Mouse (Mus musculus) small intestine, adult 2 months (tissue): ENCODE measurements around the gene Anapc7.

Experiments used
- CTCF ChIP-seq: fragments of 200-500 bp; IDR thresholded peaks from 2 replicates; pipeline ENCODE4 v1.5.1; 2012; ENCODE audit warnings: low read depth, mild to moderate bottlenecking, control low read depth, inconsistent platforms, low read length, moderate library complexity, mixed read lengths; ENCODE audit not compliant: insufficient replicate concordance, insufficient read length; ENCODE audit errors: extremely low read depth
- POLR2A ChIP-seq: fragments of 200-500 bp; IDR thresholded peaks from 2 replicates; pipeline ENCODE4 v1.6.1; 2012; ENCODE audit warnings: low read depth, mild to moderate bottlenecking, control low read depth, inconsistent platforms, low read length, moderate library complexity

- TF ChIP-seq CTCF (no peak), POLR2A (no peak)
Observed at GRCm38 (mm10) chr5:122479131-122479530, 57.6 kb downstream of the Anapc7 start.
